Mouse (Mus musculus) kidney, postnatal 4 days (tissue): ENCODE data around the gene Zp2.

Experiments used
- DNase-seq, 2 experiments: peaks; one replicate each; pipeline ENCODE4 v3.0.0; 2021; ENCODE audit warnings: mixed read lengths in 2 of 2

Zp2 gene

DNA sequence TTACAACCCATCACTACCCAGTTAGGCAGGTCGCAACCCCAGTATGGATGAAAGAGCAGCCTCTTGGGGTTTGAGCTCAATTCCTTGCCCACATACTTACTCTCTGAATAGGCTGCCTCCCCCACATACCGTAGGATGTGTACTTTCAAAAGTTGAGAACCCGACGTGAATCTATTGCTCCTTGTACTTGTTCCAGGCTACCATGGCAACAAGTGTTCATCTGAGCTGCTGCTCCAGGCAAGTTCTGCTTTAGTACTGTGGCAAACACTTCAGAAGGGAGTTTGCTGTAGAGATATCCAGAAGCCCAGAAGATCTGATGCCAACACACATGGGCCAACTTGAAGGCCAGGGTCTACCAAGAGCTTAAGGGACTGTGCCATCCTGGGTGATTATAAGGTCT, 16.1 kb downstream of the Zp2 start:
- DNase-seq: no peak

DNA sequence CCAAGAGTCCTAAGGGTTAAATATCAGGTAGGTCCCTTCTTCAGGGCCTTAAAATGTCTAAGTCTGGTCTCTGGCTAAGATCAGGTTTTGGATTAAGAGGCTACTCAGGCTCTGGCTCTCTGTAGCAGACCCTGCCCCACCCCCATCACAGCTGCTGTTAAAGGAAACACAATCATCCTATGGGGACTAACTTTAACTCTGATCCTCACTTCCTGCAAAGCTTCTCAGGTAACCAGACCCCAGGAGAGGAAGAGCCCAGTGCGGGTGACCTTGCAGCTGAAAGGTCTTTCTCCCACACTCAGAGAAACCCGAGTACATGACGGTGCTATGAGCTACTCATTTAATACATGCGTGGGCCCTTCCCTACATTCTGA, 17.4 kb downstream of the Zp2 start:
- DNase-seq: peak; percentile 8 to 24

DNA sequence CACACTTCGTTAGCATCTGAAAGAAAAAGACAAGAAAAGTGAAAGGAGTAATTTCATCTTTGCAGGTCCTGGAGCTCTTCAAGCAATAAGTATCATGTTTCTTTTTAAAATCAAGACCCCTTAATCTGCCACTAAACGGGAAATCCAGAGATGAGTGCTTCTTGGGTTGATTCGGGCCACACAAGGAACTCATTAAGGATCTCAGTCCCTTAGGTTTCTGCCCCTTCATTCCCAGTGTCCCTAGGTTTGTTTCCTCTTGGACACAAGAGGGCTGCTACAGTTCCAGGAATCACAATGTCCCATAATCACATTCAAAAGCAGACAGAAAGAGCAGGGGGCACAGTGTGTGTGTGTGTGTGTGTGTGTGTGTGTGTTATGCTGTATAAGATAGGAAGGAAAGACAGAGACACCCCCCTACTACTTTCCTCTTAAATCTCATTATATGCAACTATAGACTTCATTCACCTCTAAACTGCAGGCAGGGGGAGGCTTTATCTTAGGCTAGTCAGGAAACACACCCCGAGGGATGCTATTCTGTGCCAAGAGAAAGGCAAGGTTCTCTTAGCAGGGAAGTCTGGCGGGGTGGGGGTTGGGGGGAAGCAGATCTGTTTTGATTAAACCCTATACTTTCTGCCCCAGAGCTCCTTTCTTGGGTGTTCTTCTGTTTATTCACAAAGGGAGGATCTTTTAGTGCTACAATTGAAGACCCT, 18.0 kb downstream of the Zp2 start:
- no peak for DNase-seq

DNA sequence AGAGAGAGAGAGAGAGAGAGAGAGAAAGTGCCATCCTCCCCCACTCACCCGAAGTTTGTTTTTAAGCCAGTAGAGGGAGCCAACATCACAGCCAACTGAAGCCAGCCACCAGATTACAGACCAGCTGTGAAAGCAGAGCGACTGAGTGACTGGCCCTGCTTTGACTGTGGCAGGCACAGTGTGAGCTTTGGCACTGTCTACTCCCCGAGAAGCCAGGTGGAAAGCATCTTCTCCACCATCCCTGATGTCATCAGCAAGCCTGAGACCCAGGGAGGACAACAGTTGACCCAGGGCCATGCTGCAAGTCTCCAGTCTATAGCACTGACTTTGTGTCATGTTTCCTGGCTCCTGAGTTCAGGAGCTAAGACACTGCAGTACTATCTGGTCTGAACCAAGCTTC, 20.2 kb downstream of the Zp2 start:
- DNase-seq: peak; percentile 73 to 83

DNA sequence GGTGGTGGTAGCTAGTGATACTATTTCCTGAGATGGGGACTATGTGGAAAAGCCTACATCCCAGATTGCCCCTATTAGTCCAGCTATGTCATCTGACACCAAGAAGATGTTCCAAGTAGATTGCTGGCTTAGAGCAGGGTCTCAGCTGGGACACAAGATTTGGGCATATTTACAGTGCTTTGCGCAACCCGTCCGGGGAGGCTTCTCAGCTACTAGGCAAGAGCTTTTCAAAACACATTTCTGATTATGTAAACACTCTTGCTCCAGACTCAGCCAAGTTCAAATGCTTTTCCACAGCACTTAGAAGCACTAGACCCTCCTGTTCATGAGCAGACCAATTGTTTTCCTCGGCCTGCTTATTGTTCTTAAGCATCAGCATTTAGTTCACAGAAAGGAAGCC, 21.3 kb downstream of the Zp2 start:
- DNase-seq: no peak

DNA sequence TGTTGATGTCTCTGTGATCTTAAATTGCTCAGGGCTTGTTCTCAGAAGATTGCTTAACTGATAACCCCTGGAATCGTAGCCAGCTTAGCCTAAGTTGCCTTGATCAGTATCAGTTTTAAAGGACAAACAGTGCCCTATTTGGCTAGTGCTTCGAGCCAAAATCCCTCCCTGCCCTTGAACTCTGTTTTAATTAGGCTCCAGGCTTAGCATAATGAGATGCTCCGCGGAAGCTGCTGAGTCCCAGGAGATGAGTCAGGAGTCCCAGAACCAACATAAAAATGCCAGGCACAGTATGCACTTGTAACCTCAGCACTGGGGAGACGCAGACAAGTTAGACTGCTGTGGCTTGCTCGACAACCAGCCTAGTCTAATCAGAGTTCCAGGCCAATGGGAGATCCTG, 27.6 kb downstream of the Zp2 start:
- DNase-seq: no peak

DNA sequence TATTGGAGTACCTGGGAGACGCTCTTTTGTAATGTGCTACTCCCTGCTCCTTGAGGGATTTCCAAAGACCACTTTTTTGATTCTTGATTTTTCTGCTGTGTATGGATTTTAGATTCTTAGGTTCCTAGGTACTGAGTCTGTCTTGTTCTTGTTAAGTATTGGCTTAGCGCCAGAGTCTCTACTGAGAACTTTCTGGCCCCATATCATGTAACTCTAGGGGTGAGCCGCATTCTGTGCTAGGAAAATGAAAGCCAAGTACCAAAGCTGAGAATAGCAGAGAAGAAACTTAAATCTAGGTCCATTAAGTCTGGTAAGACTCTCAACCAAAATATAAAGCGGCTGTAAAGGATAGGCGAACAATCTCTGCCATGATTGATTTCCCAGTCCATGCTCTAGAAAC, 28.1 kb downstream of the Zp2 start:
- DNase-seq: no peak

DNA sequence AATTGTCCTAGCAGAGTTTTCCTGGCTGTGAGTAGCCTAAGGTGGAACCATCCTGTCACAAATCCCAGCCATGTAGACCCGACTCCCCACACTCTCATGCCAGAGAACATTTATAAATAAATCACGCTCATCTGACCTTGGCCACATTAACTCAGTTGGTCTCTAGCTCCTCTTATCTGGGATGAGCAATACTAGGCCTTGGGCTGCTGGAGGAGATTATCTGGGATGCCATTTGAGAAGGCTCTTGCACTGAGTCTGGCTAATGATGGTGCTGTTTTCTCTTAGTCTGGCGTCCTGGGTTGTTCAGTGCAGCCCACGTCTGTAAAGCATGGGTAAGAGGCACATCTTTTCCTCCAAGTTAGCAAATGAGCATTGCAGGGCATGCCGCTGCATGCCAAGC, 35.4 kb downstream of the Zp2 start:
- DNase-seq: no peak

DNA sequence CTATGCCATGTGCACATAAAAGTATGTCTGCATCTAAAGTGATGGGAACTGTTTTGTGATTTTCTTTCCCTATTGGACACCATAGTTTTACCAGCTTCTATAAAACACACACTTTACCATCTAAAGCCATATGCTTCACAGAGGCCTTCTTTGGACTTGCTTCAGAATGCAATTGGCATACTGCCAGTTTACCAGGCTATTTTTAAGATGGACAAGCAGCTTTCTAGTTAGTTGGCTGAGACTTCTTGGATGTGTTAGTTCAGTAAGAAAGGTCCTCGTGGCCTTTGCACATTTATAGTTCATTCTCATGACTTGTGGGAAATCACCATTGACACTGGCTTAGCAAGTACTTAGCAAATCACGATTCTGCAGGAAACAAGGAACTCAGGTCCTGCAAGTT, 38.7 kb downstream of the Zp2 start:
- no peak for DNase-seq

DNA sequence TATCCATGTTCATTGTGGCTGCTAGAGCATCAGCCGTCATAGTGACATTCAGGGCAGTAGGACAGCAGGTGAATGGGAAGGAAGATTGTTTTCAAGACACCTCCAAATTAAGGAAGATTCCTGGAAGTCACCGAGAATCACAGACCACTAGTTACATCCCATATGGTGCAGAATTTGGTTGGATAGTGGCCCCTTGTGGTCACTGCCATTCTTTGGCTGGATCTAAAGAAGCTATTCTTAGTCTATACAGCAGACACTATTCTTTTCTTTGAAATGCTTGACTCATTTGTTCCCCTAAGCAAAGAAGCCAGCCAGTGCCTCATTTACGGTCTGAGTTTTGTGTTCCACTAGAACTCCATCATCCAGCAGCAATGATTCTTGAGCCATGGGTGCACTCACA, 40.1 kb downstream of the Zp2 start:
- peak in 1 of 2 experiments; percentile 25 for DNase-seq

DNA sequence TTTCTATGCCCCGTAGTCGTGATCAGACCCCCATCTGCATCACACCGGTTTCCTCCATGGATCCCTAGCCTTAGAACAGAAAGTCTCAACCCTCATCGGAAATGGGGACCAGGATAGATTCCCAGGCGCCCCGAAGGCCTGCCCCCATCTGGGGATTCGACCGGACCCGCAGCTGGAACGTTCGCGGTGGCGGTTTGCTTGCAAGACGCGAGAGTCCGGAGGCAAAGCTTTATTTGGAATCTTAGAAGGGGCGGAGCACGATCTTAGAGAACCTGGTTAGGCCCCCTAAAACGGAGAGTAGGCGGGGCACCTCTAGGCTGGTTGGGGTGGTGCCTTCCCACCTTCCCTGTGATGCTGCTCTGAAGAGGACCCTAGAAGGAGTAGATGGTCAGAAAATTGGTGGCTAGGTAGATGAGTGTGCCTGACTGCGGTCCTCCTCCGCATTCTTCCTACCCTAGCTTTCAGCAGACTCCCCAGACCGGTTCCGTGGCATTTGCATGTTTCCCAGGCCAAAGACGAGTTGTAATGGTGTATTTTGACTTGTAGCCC, 42.0 kb downstream of the Zp2 start:
- peak; percentile 45 to 64 for DNase-seq

DNA sequence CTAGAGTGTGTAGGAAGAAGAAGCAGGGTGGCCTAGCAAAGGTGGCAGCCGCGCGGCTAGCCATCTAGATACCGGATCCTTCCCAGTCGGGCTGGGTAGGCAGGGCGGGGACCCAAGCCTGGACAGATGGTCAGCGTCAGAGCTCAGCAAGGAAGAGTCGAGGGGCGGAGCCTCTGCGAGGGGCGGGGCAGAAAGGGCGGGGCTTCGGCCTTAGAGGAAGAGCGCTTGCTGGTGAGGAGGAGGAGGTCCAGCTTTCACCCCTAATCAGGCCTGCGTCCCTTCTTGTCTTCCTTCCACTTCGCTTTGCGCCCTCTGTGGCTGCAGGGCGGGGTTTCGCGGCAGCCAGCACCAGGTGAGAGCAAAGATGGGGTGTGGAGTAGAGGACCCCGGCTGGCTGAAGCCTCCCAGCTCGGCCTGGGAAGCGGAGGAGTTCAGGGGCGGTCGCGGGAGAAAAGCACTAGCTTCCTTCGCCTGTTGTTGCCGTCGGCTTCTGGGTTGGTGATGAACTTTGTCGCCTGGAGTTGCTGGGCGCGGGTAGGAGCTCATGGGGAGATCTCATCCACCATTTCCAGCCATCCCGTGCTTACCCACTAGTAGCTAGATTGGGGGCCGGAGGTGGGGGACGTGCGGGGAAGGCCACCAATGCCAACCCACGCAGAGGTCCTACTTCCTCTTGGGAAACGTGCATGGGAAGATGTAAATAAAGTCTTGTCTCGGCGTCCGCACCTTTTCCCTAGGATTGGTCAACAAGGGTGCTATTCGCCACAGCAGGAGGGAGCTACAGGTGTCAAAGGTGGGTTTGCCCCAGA, 42.7 kb downstream of the Zp2 start, which contains the start of gene Tmem159:
Gene Tmem159, plus strand, starts transcription at position 190 of the 809 bp plus-strand sequence.
- DNase-seq: peak; percentile 97

DNA sequence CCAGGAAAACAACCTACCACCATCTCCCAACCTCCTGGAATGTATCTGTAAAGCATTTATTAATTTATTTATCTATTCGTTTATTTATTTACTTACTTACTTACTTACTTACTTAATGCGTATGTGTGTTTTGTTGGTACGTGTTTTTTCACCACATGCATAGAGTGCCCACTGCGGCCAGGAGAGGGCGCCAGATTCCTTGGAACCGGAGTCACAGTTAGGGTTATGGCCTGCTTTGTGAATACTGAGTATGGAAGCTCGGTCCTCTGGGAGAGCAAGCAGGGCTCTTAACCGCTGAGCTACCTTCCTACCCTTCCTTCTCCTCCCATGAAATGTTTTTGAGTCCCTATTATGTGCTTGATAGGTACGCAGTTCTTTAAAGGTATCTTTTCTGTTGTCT, 46.7 kb downstream of the Zp2 start:
- peak; percentile 86 to 89 for DNase-seq

DNA sequence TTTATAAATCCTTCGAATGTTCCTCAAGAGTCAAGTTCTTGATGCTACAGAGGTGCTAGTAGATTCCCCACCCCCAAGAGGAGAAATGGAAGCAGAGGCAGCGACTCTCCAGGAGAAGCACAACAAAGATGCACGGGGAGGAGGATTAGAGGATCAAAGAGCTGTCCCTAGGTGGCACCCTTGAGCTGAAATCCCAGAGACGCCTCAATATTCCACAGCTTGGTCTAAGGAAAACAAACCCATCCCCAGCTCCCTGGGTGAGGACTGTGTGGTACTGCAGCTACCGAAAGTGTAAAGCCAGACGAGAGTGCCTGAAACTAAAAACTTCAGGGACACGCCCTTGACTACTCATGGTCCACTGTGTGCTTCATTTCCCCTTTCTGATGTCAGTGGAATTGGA, 47.2 kb downstream of the Zp2 start:
- DNase-seq: peak; percentile 71 to 76

DNA sequence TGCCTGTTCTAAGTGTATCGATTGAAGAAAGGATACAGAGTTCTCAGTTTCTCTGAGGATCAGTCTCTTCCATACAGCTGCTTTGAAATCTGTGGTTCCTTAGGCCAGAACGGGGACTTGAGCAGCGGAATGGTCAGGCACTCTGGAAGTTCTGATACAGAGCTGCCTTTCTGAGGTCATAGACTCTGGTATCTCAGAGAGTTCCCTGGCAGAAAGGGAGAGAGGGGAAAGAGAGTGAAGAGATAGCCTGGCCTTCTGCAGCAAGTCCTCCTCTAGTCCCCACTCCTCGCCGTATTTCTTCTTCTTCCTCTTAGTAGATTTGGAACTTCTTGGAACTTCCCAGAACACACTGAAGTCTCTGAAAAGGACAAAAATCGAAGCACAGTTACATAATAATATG, 49.9 kb downstream of the Zp2 start, which contains the start of gene Dnah3:
Gene Dnah3, minus strand, starts transcription at position 101 of the 400 bp plus-strand sequence.
- no peak for DNase-seq

DNA sequence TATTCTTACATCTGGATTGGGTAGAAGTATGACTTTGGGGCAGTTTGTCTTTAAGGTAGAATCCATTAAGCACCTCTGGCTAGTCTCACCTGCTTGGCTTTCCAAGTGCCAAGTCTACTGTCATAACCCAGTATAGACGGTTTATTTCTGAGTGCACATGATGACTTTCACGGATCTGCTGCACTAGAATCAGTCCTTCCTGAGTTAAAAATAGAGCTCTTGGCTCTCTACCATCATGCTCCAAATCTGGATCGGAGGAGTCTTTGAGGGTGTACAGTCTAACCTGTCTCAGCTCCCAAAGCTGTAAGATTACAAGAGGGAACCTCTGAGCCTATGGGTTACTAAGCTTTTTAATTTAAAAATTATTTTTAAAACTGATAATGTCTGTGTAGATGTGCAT, 50.9 kb downstream of the Zp2 start:
- DNase-seq: no peak

DNA sequence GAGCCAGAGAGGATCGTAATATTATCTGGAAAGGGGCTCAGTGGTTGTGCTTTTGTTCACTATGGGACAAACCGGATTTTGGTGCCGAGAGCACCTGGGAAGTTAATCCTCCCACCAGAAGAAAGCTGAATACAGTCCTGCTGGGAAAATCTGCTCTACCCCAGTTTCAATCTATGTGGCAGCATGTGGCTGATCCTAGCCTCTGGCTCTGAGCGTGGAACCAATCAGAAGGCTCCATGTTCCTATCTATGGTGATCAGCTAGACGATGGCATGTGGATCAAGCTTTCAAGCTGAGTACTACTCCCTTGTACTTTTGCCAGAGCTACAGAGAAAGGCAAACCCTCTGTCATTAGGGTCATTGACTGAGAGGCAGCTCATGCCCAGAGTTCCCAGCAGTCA, 52.1 kb downstream of the Zp2 start:
- DNase-seq: no peak

DNA sequence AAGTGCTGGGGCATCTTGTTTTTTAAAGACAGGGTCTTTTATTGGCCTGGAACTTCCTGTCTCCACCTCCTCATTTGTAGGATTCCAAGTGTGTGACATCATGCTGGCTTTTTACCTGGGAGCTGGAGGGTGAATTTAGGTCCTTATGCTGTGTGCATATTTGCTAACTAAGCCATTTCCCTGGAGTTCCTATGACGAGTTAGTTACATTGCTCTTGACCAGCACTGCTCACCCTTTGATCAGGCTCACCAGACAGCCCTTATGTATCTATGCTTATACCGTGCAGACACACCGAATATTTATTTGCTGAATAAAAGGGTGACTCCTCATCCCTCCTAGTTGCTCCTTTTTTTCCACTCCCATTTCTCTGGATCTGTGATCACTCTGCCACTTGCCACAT, 64.9 kb downstream of the Zp2 start:
- DNase-seq: no peak
